Comparison of ENCODE assay signal across 18 mouse cellular contexts in the genomic region with DNA sequence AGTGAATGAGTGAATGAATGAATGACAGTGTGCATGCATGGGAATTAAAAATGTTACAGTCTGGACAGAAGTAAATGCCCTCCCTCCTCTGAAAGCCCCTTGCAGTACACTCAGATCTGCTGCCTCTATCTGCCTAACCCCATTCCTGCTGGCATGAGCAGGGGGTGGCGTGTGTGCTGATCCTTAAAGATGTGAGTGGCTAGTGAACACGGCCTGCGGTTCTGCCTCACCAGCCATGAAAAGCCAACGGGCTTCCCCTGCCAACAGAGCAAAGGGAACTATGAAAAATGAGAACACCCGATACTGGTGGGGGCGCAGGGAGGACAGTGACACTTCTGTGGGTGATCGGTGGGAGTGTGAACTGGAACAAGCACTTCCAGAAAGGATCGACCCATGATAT. TPM values are rescaled to one million over a fixed set of nuclear protein-coding genes. Genes with fewer than 3 reads are reported as not detected.
A peak's percentile ranks its signal among the peaks of the same experiment; 100 is the strongest.
DNase-seq lines count a peak whose midpoint lies in the region; ATAC-seq lines count a peak whose summit lies in the region.
"Had no signal": no experiment of that assay in that cellular context is flagged by ENCODE, and none has a peak within 500 bp of the region (broad histone marks: within the 10 kb centered on the region; RNA-seq: fewer than 3 reads in every experiment).

No protein-coding gene starts in this region.

- peaks cover 3% of the 10 kb centered on the region; the same call in 1 of the 2 replicates for H3K36me3 ChIP-seq in midbrain, embryonic 11.5 days (ENCODE audit: control insufficient read depth, insufficient read depth, low read length)
- peaks cover 15% of the 10 kb centered on the region; the same call in 1 of the 2 replicates for H3K36me3 ChIP-seq in midbrain, embryonic 14.5 days (ENCODE audit: control insufficient read depth, insufficient read depth, low read length)
- H3K36me3 ChIP-seq in splenic B cell, adult 2 months (ENCODE audit: control insufficient read depth, insufficient read depth, low read length, poor library complexity, severe bottlenecking), result no peaks in the 10 kb centered on the region; the same call in 1 of the 2 replicates

- H3K9me3 ChIP-seq in midbrain, embryonic 11.5 days (ENCODE audit: control insufficient read depth, low read length), result no peaks in the 10 kb centered on the region
- H3K9me3 ChIP-seq in midbrain, embryonic 14.5 days (ENCODE audit: control insufficient read depth, low read length), result no peaks in the 10 kb centered on the region
- H3K9me3 ChIP-seq: forebrain, embryonic 13.5 days; heart, embryonic 10.5 days; megakaryocyte, embryonic 14.5 days; stomach, embryonic 15.5 days had no signal

- no peaks in the 10 kb centered on the region for H3K27me3 ChIP-seq in midbrain, embryonic 11.5 days (ENCODE audit: control insufficient read depth, insufficient read depth, low read length)
- no peaks in the 10 kb centered on the region for H3K27me3 ChIP-seq in midbrain, embryonic 14.5 days (ENCODE audit: control insufficient read depth, insufficient read depth, low read length)
- no peaks in the 10 kb centered on the region for H3K27me3 ChIP-seq in splenic B cell, adult 2 months (ENCODE audit: control insufficient read depth, insufficient read depth, low read length, poor library complexity, severe bottlenecking)
- H3K27me3 ChIP-seq: forebrain, embryonic 13.5 days; megakaryocyte, embryonic 14.5 days; stomach, embryonic 15.5 days had no signal

- DNase-seq in kidney, adult 9 months, result peak; percentile 40
- no peak for DNase-seq in kidney, adult 18-20 months
- no peak for DNase-seq in midbrain, embryonic 11.5 days (ENCODE audit: low spot score, missing footprints)
- DNase-seq in midbrain, embryonic 14.5 days, result no peak
- peak; percentile 38 for DNase-seq in splenic B cell, adult 2 months (ENCODE audit: low read depth, low spot score)
- DNase-seq in right cerebral cortex, postnatal 14 days, result no peak
- DNase-seq: cerebellum, adult 9-11 months; heart, postnatal 10 days; right cerebral cortex, adult 18-20 months; thymus, adult 2 months had no signal

- no peak overlapping the region for H3K27ac ChIP-seq in midbrain, embryonic 11.5 days (ENCODE audit: low read depth, low read length)
- H3K27ac ChIP-seq in midbrain, embryonic 14.5 days (replicated peaks; ENCODE audit: low read depth, low read length), result no peak overlapping the region
- H3K27ac ChIP-seq: liver, embryonic 14.5 days; stomach, embryonic 15.5 days had no signal

- no peak for ATAC-seq in midbrain, embryonic 11.5 days (ENCODE audit: low FRiP score)
- ATAC-seq in midbrain, embryonic 14.5 days (ENCODE audit: low FRiP score, low TSS enrichment), result no peak
- ATAC-seq in common myeloid progenitor, adult 5-6 weeks (replicated peaks; ENCODE audit: low read depth, poor library complexity, severe bottlenecking), result peak; percentile 61
- ATAC-seq: CD4-positive, CD25-positive, alpha-beta regulatory T cell, adult 4 months; forebrain, embryonic 13.5 days had no signal

- H3K4me1 ChIP-seq in midbrain, embryonic 11.5 days (ENCODE audit: control insufficient read depth, insufficient read depth, low read length), result peaks cover 21% of the 10 kb centered on the region
- H3K4me1 ChIP-seq in midbrain, embryonic 14.5 days (ENCODE audit: control insufficient read depth, insufficient read depth, low read length), result peaks cover 25% of the 10 kb centered on the region

- H3K9ac ChIP-seq in midbrain, embryonic 11.5 days (ENCODE audit: low read length), result 0 out of 2 replicates have a peak overlapping the region, but pooled peaks have one; percentile 5
- H3K9ac ChIP-seq in midbrain, embryonic 14.5 days (replicated peaks; ENCODE audit: low read length), result no peak overlapping the region
- H3K9ac ChIP-seq: forebrain, embryonic 13.5 days; liver, embryonic 14.5 days; stomach, embryonic 15.5 days had no signal

- no peak overlapping the region for H3K4me2 ChIP-seq in midbrain, embryonic 11.5 days
- no peak overlapping the region for H3K4me2 ChIP-seq in midbrain, embryonic 14.5 days (ENCODE audit: low read length)
- H3K4me2 ChIP-seq: stomach, embryonic 15.5 days had no signal

- WGBS in midbrain, embryonic 11.5 days, result 66% methylated on average over 8 of the region's 8 CpGs
- 48% methylated on average over 8 of the region's 8 CpGs for WGBS in midbrain, embryonic 14.5 days

- H3K4me3 ChIP-seq in midbrain, embryonic 11.5 days (ENCODE audit: low read depth, low read length), result no peak overlapping the region
- H3K4me3 ChIP-seq in midbrain, embryonic 14.5 days (replicated peaks; ENCODE audit: low read depth, low read length), result no peak overlapping the region
- H3K4me3 ChIP-seq: forebrain, embryonic 13.5 days; stomach, embryonic 15.5 days had no signal

RNA-seq across cellular contexts. Expression of gene Zfp362, which starts 9.1 kb away (rescaled TPM):
- 30.1 and 31.7 TPM in 2 replicates for polyA plus RNA-seq in midbrain, embryonic 11.5 days (2014; fragmentation: Nextera tagmentation; extraction: Ambion mirVana)
- polyA plus RNA-seq in midbrain, embryonic 14.5 days (2014; fragmentation: Nextera tagmentation; extraction: Ambion mirVana), result 28.3 and 35.7 TPM in 2 replicates
- total RNA-seq in common myeloid progenitor, adult 5-6 weeks (2017), result 8.1 and 14.6 TPM in 2 replicates

RNA-seq across cellular contexts. Expression of gene A3galt2, which starts 41.6 kb away (rescaled TPM):
- 0.15 and 0.18 TPM in 2 replicates for polyA plus RNA-seq in midbrain, embryonic 11.5 days (2014; fragmentation: Nextera tagmentation; extraction: Ambion mirVana)
- 0.47 and 0.74 TPM in 2 replicates for polyA plus RNA-seq in midbrain, embryonic 14.5 days (2014; fragmentation: Nextera tagmentation; extraction: Ambion mirVana)
- total RNA-seq in common myeloid progenitor, adult 5-6 weeks (2017), result 0.09 TPM in 1 of 2 replicates, not detected in the other
- total RNA-seq: MEL had no signal

Comparison
In these comparisons a context has a peak if more than half of its experiments do, and no peak if none do; other contexts are left out.
1. DNase-seq: peak in kidney, adult 9 months (single experiment) and splenic B cell, adult 2 months (single experiment); none in kidney, adult 18-20 months (single experiment), midbrain, embryonic 11.5 days (single experiment), midbrain, embryonic 14.5 days (single experiment) and right cerebral cortex, postnatal 14 days (single experiment).